Mouse (Mus musculus) gastrocnemius, postnatal 10 days (tissue): Measurements from ENCODE around the gene Afg3l1. TPM values are rescaled to one million over a fixed set of nuclear protein-coding genes. Genes with fewer than 3 reads are reported as not detected.
"Not testable (repeated sequence)": the region's sequence is repeated elsewhere in the genome, so short reads cannot be mapped to it uniquely, and the experiment has no call there.

Experiments
- DNase-seq: peaks from one replicate; pipeline ENCODE4 v3.0.0; 2021; ENCODE audit warnings: mixed read lengths
- total RNA-seq, 2 experiments: library from RNA; stranded (reverse); gene quantifications; 2 replicates each; pipeline ENCODE4 v1.2.3; 2021

Gene Afg3l1
- total RNA-seq, 2 experiments from 2014 or later, result 34.3 to 37.5 TPM

GRCm38 (mm10) chr8:123516596-123516995 lies 38.9 kb downstream of the Afg3l1 start:
- DNase-seq, result no peak

GRCm38 (mm10) chr8:123518172-123518571 lies 40.5 kb downstream of the Afg3l1 start:
- no peak for DNase-seq

DNA sequence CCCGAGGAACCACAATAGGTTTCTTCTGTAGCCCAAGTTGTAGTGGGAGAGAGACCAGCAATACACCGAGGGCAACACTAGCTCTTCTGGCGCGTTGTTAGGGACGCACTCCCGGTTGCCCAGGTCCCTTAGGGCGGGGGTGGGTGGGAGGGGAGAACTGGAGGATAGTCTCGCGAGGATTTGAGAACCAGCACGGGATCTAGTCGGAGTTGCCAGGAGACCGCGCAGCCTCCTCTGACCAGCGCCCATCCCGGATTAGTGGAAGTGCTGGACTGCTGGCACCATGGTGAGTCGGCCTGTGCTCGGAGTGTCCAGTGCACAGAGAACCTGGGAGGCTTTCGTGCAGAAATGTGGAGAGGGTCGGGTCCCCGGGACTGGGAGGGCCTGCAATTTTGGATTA lies 41.0 kb downstream of the Afg3l1 start, which contains the start of gene Gas8:
Gas8 (plus strand) TSS at position 168 of the 400 bp plus-strand sequence.
- peak; percentile 88 for DNase-seq

DNA sequence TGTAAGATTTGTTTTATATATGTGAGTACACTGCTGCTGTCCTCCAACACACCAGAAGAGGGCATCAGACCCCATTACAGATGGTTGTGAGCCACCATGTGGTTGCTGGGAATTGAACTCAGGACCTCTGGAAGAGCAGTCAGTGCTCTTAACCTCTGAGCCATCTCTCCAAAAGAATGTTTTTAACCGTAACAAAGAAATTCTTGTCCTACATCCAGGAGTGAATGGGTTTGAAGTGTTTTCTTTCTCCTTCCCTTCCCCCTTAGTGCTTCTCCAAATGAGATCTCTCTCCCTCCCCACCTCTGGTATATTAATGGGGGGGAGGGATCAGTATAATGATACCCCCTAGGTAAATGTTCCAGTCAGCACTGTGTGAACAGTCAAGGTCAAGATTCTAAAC lies 42.3 kb downstream of the Afg3l1 start:
- not testable (repeated sequence) for DNase-seq

- no peak for DNase-seq
These were observed 50.2 kb downstream of the Afg3l1 start for GRCm38 (mm10) chr8:123527720-123528489.

DNA sequence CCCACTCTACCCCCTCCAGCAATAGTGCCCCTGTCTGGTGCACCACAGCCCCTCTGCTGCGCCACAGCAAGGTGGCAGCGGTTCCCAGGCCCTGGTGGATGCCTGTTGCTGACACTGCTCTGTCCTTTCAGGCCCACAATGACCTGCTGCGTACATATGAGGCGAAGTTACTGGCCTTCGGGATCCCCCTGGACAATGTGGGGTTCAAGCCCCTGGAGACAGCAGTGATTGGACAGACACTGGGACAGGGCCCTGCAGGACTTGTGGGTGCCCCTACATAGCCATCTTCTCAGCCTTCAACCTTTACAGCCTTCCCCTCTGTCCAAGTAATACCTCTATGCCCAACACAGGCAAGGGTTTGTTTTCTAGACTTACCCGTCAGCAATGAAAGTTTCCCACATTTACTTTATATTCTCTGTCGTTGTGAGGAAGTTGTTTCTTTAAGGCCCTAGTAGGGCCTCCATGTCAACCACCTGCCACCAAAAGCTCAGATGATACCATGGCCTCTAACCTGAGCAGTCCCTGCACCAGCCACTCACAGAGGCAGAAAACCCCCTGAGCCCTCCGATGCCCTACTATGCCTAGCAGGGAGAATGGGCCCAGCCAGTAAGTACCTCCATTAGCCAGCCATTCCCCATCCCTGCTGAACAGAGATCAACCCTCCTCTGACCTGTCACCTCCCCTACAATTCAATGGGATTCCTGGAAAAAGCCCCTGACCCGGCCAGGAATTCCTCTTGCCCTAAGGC lies 58.7 kb downstream of the Afg3l1 start:
- no peak for DNase-seq

GRCm38 (mm10) chr8:123536990-123537380 lies 59.3 kb downstream of the Afg3l1 start:
- DNase-seq, result no peak

GRCm38 (mm10) chr8:123537641-123538040 lies 59.9 kb downstream of the Afg3l1 start:
- not testable (repeated sequence) for DNase-seq

Other genes starting within 250 kb of the Afg3l1 start
- 1 to 10 TPM; 1.2 to 1.5 TPM for gene Spata2l, start 241.7 kb upstream of the Afg3l1 start, total RNA-seq
- 10 to 100 TPM in 1 of 2 experiments, 1 to 10 TPM in 1; 8.0 to 11.5 TPM for gene Zfp276, start 223.7 kb upstream of the Afg3l1 start, total RNA-seq
- gene Vps9d1, start 223.6 kb upstream of the Afg3l1 start, total RNA-seq, result 10 to 100 TPM; 12.3 to 13.4 TPM
- 1 to 10 TPM; 4.6 to 6.2 TPM for gene Fanca, start 159.3 kb upstream of the Afg3l1 start, total RNA-seq
- 1 to 10 TPM in 1 of 2 experiments, under 1 TPM in 1; 0.86 to 1.2 TPM for gene Spire2, start 145.2 kb upstream of the Afg3l1 start, total RNA-seq
- 100 to 1,000 TPM; 144 to 157 TPM for gene Tcf25, start 104.2 kb upstream of the Afg3l1 start, total RNA-seq
- not detected for gene Mc1r, start 70.8 kb upstream of the Afg3l1 start, total RNA-seq
- gene Tubb3, start 66.5 kb upstream of the Afg3l1 start, total RNA-seq, result 1 to 10 TPM; 1.8 to 1.9 TPM
- 10 to 100 TPM; 35.8 to 37.6 TPM for gene Def8, start 54.4 kb upstream of the Afg3l1 start, total RNA-seq
- gene Dbndd1, start 37.6 kb downstream of the Afg3l1 start, total RNA-seq, result under 1 TPM; 0.14 to 0.18 TPM
- 1 to 10 TPM; 5.8 to 7.8 TPM for gene Gas8, start 40.9 kb downstream of the Afg3l1 start, total RNA-seq
- gene Rhou, start 176.0 kb downstream of the Afg3l1 start, total RNA-seq, result 1 to 10 TPM; 4.1 to 4.7 TPM